Mouse (Mus musculus) liver, adult 2 months (tissue): ENCODE data around the gene Zfp618. TPM values are rescaled to one million over a fixed set of nuclear protein-coding genes. Genes with fewer than 3 reads are reported as not detected.

ENCODE experiments used
- DNase-seq: peaks from one replicate; pipeline ENCODE4 v3.0.0-alpha.2; 2011; ENCODE audit warnings: low read depth, low spot score; ENCODE audit errors: extremely low read depth
- H3K27ac ChIP-seq: fragments of 200-500 bp; replicated peaks from 2 replicates; pipeline ENCODE4 v1.5.1; 2012; ENCODE audit warnings: low read depth, mild to moderate bottlenecking, control low read depth, inconsistent platforms, low read length; ENCODE audit not compliant: insufficient read depth
- H3K27me3 ChIP-seq: fragments of 200-500 bp; 2 replicates; pipeline ENCODE4 v1.6.1; 2012; ENCODE audit warnings: mild to moderate bottlenecking, moderate library complexity, low read length, inconsistent platforms; ENCODE audit not compliant: control insufficient read depth, insufficient read depth
- H3K36me3 ChIP-seq: fragments of 200-500 bp; 2 replicates; pipeline ENCODE4 v1.6.1; 2012; ENCODE audit warnings: low read length, inconsistent platforms; ENCODE audit not compliant: control insufficient read depth, insufficient read depth
- H3K4me1 ChIP-seq: fragments of 200-500 bp; 2 replicates; pipeline ENCODE4 v1.6.1; 2011; ENCODE audit warnings: low read length; ENCODE audit not compliant: control insufficient read depth, insufficient read depth
- H3K4me3 ChIP-seq: fragments of 200-500 bp; 2 replicates; pipeline ENCODE4 v1.5.1; 2011; ENCODE audit warnings: low read depth, mild to moderate bottlenecking, control low read depth, low read length, moderate library complexity; ENCODE audit not compliant: insufficient read depth
- H3K79me2 ChIP-seq: fragments of 200-500 bp; 2 replicates; pipeline ENCODE4 v1.6.1; 2012; ENCODE audit warnings: inconsistent platforms, mild to moderate bottlenecking, low read length, moderate library complexity; ENCODE audit not compliant: control insufficient read depth, insufficient read depth
- H3K9ac ChIP-seq: fragments of 200-500 bp; 2 replicates; pipeline ENCODE4 v1.6.1; 2012; ENCODE audit warnings: low read depth, mild to moderate bottlenecking, control low read depth, inconsistent platforms, low read length
- CTCF ChIP-seq: fragments of 200-500 bp; IDR thresholded peaks from 2 replicates; pipeline ENCODE4 v1.5.1; 2011; ENCODE audit warnings: low read depth, low read length, control low read depth
- POLR2A ChIP-seq: fragments of 200-500 bp; IDR thresholded peaks from 2 replicates; pipeline ENCODE4 v1.6.1; 2011; ENCODE audit warnings: low read length, control low read depth; ENCODE audit not compliant: insufficient read depth; ENCODE audit errors: extremely low read depth
- WGBS: fragments of 180-500 bp; shearing (Covaris S2); methylation state at CpG from one replicate; pipeline ENCODE4 v1.1.7; 2018; 5-methylcytosine and 5-hydroxymethylcytosine counted together
- polyA plus RNA-seq: library from polyadenylated mRNA; depleted of rRNA; stranded (reverse); fragments of >200 nt; gene quantifications from 2 replicates; pipeline ENCODE4 v1.2.3, GENCODE M21; 2012; rRNA removed
- total RNA-seq: library from RNA; depleted of rRNA; stranded (reverse); fragments of >200 nt; gene quantifications from 2 replicates; pipeline ENCODE4 v1.2.3, GENCODE M21; 2014; rRNA removed

Gene Zfp618
- total RNA-seq (0.18 and 0.47 TPM in 2 replicates), polyA plus RNA-seq (0.29 and 0.73 TPM in 2 replicates)

DNA sequence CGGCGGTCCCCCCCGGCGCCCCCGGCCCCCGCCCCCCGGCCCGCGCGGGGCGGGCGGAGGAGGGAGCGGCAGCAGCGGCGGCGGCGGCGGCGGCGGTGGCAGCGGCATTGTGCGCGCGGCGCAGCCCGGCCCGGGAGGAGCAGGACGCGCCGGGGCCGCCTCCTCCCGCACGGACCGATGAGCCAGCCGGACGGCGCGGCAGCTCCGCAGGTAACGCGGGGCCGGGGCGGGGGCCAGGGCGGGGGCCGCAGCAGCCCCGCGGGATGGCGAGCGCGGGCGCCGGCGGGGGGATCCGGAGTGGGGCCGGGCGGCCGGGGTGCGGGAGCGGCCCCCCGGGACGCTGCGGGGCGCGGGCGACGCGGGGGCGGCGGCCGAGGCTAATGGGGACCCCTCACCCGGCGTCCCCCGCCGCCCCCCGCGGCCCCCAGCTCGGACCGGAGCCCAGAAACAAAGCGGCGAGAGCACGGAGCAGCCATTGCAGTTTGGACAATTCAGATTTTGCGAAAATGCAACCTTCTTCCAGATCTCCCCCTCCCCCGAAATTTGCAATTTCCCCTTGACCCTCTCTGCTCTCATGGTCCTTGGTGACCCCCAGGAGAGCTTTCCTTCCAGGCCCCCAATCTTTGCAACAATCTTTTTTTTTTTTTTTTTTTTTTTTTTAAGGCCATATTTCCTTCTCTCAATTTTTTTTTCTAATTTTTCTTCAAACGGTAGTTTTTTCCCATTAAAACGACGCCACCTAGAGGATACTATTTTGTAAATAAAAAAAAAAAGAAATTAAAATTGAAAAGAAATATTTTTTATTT, at the start of gene Zfp618:
TSS of gene Zfp618 (plus strand) at position 77 of the 806 bp plus-strand sequence.
- peak; percentile 12 for DNase-seq
- 7% methylated on average over 55 of the region's 86 CpGs for WGBS
- no peaks in the 10 kb centered on the region for H3K79me2 ChIP-seq
- no peaks in the 10 kb centered on the region for H3K27me3 ChIP-seq
- TF ChIP-seq CTCF = no peak
- TF ChIP-seq POLR2A = no peak
- peak within 1 kb of the TSS; percentile 74 for H3K4me3 ChIP-seq
- peak within 1 kb of the TSS; percentile 83 for H3K9ac ChIP-seq
- no peak within 1 kb of the TSS for H3K27ac ChIP-seq
- H3K4me1 ChIP-seq = no peaks in the 10 kb centered on the region
- H3K36me3 ChIP-seq = no peaks in the 10 kb centered on the region

- H3K4me1 ChIP-seq = no peaks in the 10 kb centered on the region
Measured at GRCm38 (mm10) chr4:62917056-62917455, 48.3 kb upstream of the Zfp618 start.

DNA sequence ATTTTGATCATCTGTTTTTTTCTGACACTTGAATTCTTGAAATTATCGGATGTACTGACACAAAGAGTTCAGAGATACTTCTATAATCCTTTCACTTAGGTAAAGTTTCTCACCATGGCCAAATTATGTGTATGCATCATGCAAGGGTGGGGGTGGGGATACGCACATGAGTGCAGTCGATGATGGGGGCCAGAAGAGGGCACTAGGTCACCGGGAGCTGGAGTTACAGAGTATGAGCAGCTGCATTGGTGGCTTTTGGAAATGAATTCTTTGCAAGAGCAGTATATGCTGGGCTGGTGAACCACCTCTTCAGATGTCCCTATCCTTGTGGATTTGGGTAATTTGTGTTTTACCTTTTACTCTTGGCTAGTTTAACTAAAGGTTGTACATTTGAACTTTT, 31.6 kb upstream of the Zfp618 start:
- Histone ChIP-seq H3K27me3 (no peaks in the 10 kb centered on the region), H3K36me3 (no peaks in the 10 kb centered on the region), H3K4me1 (no peaks in the 10 kb centered on the region), H3K9ac (no peak overlapping the region), H3K27ac (no peak overlapping the region), H3K4me3 (no peak overlapping the region), H3K79me2 (no peaks in the 10 kb centered on the region)
- TF ChIP-seq CTCF = peak; percentile 47
- no peak for TF ChIP-seq POLR2A
- peak; percentile 6 for DNase-seq
- WGBS = 80% methylated on average over 4 of the region's 4 CpGs

More at GRCm38 (mm10) chr4:62917056-62917455, 48.3 kb upstream of the Zfp618 start:
- Histone ChIP-seq H3K9ac (no peak overlapping the region), H3K4me3 (no peak overlapping the region), H3K36me3 (no peaks in the 10 kb centered on the region), H3K27ac (no peak overlapping the region), H3K79me2 (no peaks in the 10 kb centered on the region), H3K27me3 (no peaks in the 10 kb centered on the region)
- 92% methylated on average over 8 of the region's 8 CpGs for WGBS
- TF ChIP-seq CTCF (no peak), POLR2A (no peak)
- no peak for DNase-seq

DNA sequence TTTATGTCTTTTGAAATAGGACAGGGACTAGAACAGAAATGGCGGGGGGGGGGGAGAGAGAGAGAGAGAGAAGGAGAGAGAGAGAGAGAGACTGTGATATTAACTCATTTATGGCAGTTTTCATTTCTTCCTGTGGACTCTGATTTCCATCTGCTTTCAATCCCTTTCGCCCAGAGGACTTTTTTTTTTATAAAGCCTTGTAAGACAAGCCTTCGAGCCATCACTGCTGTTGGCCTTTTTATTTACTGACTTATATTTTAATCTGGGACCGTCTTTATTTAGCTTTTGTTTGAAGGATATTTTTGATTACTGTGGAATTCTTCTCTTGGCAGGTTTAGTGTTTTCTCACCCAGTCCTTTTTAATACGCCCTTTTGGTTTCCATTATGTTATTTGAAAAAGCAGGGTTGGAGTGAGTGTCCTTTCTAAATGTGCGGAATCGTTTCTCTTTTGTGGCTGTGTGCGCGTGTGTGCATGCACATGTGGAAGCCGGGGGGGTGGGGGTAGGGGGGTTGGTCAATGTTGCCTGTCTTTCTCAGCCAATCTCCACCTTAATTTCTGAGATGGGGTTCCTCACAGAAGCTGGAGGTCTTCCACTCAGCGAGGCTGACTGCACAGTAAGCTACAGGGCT, 29.7 kb upstream of the Zfp618 start:
- Histone ChIP-seq H3K36me3 (no peaks in the 10 kb centered on the region), H3K27me3 (no peaks in the 10 kb centered on the region), H3K27ac (no peak overlapping the region), H3K9ac (no peak overlapping the region), H3K4me1 (no peaks in the 10 kb centered on the region), H3K79me2 (no peaks in the 10 kb centered on the region), H3K4me3 (no peak overlapping the region)
- 85% methylated on average over 11 of the region's 11 CpGs for WGBS
- DNase-seq = no peak
- TF ChIP-seq CTCF = no peak
- no peak for TF ChIP-seq POLR2A

GRCm38 (mm10) chr4:62941961-62942892, 23.1 kb upstream of the Zfp618 start:
- Histone ChIP-seq H3K36me3 (no peaks in the 10 kb centered on the region), H3K27me3 (no peaks in the 10 kb centered on the region), H3K79me2 (no peaks in the 10 kb centered on the region), H3K4me3 (no peak overlapping the region), H3K4me1 (no peaks in the 10 kb centered on the region), H3K9ac (no peak overlapping the region), H3K27ac (no peak overlapping the region)
- no peak for TF ChIP-seq CTCF
- TF ChIP-seq POLR2A = no peak
- DNase-seq = no peak
- 74% methylated on average over 14 of the region's 14 CpGs for WGBS
